Mouse (Mus musculus) kidney, postnatal 0 days (tissue): ENCODE data around the gene Tra2a. TPM values are rescaled to one million over a fixed set of nuclear protein-coding genes. Genes with fewer than 3 reads are reported as not detected.
"Not testable (repeated sequence)": the region's sequence is repeated elsewhere in the genome, so short reads cannot be mapped to it uniquely, and the experiment has no call there.

Experiments
- ATAC-seq: fragments of 200-750 bp; cut with Nextera tagmentation; replicated peaks from 2 replicates; pipeline ENCODE4 v1.8.0; 2017; ENCODE audit warnings: low read depth, moderate number of reproducible peaks, moderate TSS enrichment, moderate library complexity; ENCODE audit not compliant: low FRiP score
- DNase-seq: peaks from one replicate; pipeline ENCODE4 v3.0.0-alpha.2; 2016; ENCODE audit warnings: low spot score
- H3K27ac ChIP-seq: fragments of 300-500 bp; sonication (generic); 2 replicates; pipeline ENCODE4 v1.5.1; 2014; ENCODE audit warnings: mild to moderate bottlenecking
- H3K27me3 ChIP-seq: fragments of 300-500 bp; sonication (generic); 2 replicates; pipeline ENCODE4 v1.6.1; 2014; ENCODE audit warnings: low read length, mixed read lengths; ENCODE audit not compliant: insufficient read depth
- H3K36me3 ChIP-seq: fragments of 300-500 bp; sonication (generic); 2 replicates; pipeline ENCODE4 v1.6.1; 2014; ENCODE audit warnings: low read length, mixed read lengths; ENCODE audit not compliant: insufficient read depth
- H3K4me1 ChIP-seq: fragments of 300-500 bp; sonication (generic); replicated peaks from 2 replicates; pipeline ENCODE4 v1.6.1; 2014; ENCODE audit warnings: antibody characterized with exemption, low read length, mixed read lengths; ENCODE audit not compliant: insufficient read depth
- H3K4me2 ChIP-seq: fragments of 300-500 bp; sonication (generic); 2 replicates; pipeline ENCODE4 v1.6.1; 2014; ENCODE audit warnings: mild to moderate bottlenecking, low read length, moderate library complexity, mixed read lengths
- H3K4me3 ChIP-seq: fragments of 300-500 bp; sonication (generic); replicated peaks from 2 replicates; pipeline ENCODE4 v1.5.1; 2014; ENCODE audit warnings: low read depth, low read length
- H3K9ac ChIP-seq: fragments of 300-500 bp; sonication (generic); 2 replicates; pipeline ENCODE4 v1.6.1; 2014; ENCODE audit warnings: low read depth, low read length
- H3K9me3 ChIP-seq: fragments of 300-500 bp; sonication (generic); replicated peaks from 2 replicates; pipeline ENCODE4 v1.6.1; 2016; ENCODE audit warnings: low read length, inconsistent platforms, mixed read lengths
- CTCF ChIP-seq: IDR thresholded peaks from 2 replicates; pipeline ENCODE4 v1.5.1; 2016; ENCODE audit warnings: antibody characterized with exemption, low read depth, mild to moderate bottlenecking, moderate library complexity
- WGBS: fragments of 180-500 bp; shearing (Covaris S2); extraction: QIAGEN DNeasy Blood & Tissue Kit; methylation state at CpG from one replicate; pipeline ENCODE4 v1.1.7; 2014; 5-methylcytosine and 5-hydroxymethylcytosine counted together
- polyA plus RNA-seq: library from polyadenylated mRNA; unstranded; fragments of >200 nt; fragmentation: Nextera tagmentation; extraction: Ambion mirVana; gene quantifications from 2 replicates; pipeline ENCODE4 v1.2.1, GENCODE M21; 2015

Tra2a gene
- polyA plus RNA-seq, 1 experiment from 2014 or later, result 60.9 TPM

DNA sequence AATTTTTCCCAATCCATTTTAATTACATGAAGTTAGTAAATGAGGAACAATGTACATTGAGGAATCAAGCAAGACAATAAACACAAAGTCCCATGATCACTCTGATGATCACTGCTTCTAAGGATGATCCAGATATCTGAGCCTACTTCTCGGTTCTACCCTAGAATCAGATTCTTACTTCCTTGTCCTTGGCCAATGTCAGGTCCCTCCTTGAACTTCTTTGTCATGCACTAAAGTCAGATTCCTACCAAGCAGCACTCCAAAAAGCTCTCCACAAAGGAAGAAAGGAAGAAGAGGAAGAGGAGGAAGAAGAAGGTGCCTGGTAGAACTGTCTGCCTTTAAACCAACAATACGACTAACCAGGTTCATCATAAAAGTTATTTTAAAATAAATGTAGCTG is 9.0 kb upstream of the Tra2a start:
- H3K4me1 ChIP-seq, result no peaks in the 10 kb centered on the region
- H3K4me3 ChIP-seq, result no peak overlapping the region
- no peak for DNase-seq
- no peak overlapping the region for H3K9ac ChIP-seq
- TF ChIP-seq CTCF, result no peak
- 88% methylated on average over 2 of the region's 2 CpGs for WGBS
- no peaks in the 10 kb centered on the region for H3K36me3 ChIP-seq
- ATAC-seq, result no peak
- no peak overlapping the region for H3K4me2 ChIP-seq
- H3K27ac ChIP-seq, result no peak overlapping the region
- H3K9me3 ChIP-seq, result no peaks in the 10 kb centered on the region
- no peaks in the 10 kb centered on the region for H3K27me3 ChIP-seq

GRCm38 (mm10) chr6:49271815-49272214 is 8.0 kb upstream of the Tra2a start:
- Histone ChIP-seq H3K4me2 (no peak overlapping the region), H3K4me1 (no peaks in the 10 kb centered on the region), H3K27me3 (no peaks in the 10 kb centered on the region), H3K4me3 (no peak overlapping the region), H3K27ac (no peak overlapping the region), H3K9ac (no peak overlapping the region), H3K9me3 (no peaks in the 10 kb centered on the region), H3K36me3 (no peaks in the 10 kb centered on the region)
- ATAC-seq (no peak), DNase-seq (no peak)
- 64% methylated on average over 6 of the region's 6 CpGs for WGBS
- TF ChIP-seq CTCF, result no peak

DNA sequence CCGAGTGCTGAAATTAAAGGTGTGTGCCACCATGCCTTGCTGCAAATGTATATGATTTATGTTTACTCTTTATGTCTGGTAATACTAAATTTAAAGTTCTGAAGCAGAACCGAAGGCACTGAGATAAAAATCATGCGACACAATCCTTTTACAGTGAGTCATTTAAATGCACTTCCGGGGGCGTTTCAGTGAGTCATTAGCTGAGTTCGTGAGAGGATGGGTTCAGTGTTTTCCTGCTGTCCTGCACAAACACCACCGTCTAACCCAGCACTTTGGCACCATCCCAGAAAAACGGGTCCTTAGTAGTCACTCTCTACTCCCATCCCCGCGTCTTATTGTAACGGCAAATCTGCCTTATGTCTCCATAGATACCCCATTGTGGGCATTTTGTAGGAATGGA is 6.1 kb upstream of the Tra2a start:
- no peak for ATAC-seq
- H3K4me3 ChIP-seq, result no peak overlapping the region
- H3K27me3 ChIP-seq, result no peaks in the 10 kb centered on the region
- no peak overlapping the region for H3K9ac ChIP-seq
- 43% methylated on average over 11 of the region's 11 CpGs for WGBS
- H3K4me2 ChIP-seq, result no peak overlapping the region
- H3K36me3 ChIP-seq, result no peaks in the 10 kb centered on the region
- no peaks in the 10 kb centered on the region for H3K9me3 ChIP-seq
- H3K27ac ChIP-seq, result no peak overlapping the region
- no peaks in the 10 kb centered on the region for H3K4me1 ChIP-seq
- TF ChIP-seq CTCF, result no peak
- DNase-seq, result no peak

DNA sequence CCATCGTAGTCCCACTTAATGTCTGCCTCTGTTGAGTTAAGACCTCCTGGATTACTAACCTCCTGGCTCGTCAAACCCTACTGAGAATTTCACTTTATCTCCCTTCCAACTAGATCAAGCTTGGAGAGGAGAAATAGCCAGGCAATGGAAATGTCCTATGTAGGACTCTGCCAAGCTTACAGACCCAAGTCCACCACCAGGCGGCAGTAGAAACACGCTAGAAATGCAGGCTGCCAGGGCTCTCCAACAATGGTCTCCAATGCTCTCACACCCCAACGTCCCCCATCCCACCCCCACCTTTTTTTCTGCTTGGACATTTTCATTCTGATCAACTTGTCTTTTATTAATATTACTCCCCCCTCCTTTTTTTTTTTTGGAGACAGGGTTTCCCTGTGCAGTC is 5.4 kb upstream of the Tra2a start:
- H3K9ac ChIP-seq, result no peak overlapping the region
- WGBS, result 21% methylated on average over 5 of the region's 5 CpGs
- H3K9me3 ChIP-seq, result no peaks in the 10 kb centered on the region
- no peak overlapping the region for H3K4me2 ChIP-seq
- no peak overlapping the region for H3K4me3 ChIP-seq
- peak; percentile 82 for TF ChIP-seq CTCF
- H3K27me3 ChIP-seq, result no peaks in the 10 kb centered on the region
- DNase-seq (peak; percentile 85), ATAC-seq (0 out of 2 replicates have a peak, but pooled peaks have one; percentile 61)
- H3K36me3 ChIP-seq, result no peaks in the 10 kb centered on the region
- no peaks in the 10 kb centered on the region for H3K4me1 ChIP-seq
- no peak overlapping the region for H3K27ac ChIP-seq

- Histone ChIP-seq H3K9ac (no peak overlapping the region), H3K4me2 (no peak overlapping the region), H3K27ac (no peak overlapping the region), H3K27me3 (no peaks in the 10 kb centered on the region), H3K4me3 (no peak overlapping the region), H3K36me3 (no peaks in the 10 kb centered on the region), H3K9me3 (no peaks in the 10 kb centered on the region), H3K4me1 (no peaks in the 10 kb centered on the region)
- DNase-seq (no peak), ATAC-seq (no peak)
- TF ChIP-seq CTCF, result no peak
- 49% methylated on average over 4 of the region's 4 CpGs for WGBS
Measured at GRCm38 (mm10) chr6:49267686-49268085, 3.9 kb upstream of the Tra2a start.

DNA sequence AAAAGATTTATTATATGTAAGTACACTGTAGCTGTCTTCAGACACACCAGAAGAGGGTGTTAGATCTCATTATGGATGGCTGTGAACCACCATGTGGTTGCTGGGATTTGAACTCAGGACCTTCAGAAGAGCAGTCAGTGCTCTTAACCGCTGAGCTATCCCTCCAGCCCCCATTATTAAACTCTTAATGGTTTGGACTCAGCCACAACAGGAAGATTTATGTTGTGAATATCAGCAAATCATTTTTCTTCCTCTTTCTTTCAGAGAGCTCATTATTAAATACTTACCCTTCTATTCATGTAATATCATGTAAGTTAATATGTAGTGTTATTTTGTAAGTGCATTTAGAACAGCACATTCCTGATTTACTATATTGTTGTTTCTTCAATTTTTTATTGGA is 1.4 kb upstream of the Tra2a start:
- H3K27ac ChIP-seq, H3K4me3 ChIP-seq, ATAC-seq, H3K4me2 ChIP-seq, DNase-seq, H3K27me3 ChIP-seq, H3K9ac ChIP-seq, H3K4me1 ChIP-seq, H3K36me3 ChIP-seq, H3K9me3 ChIP-seq: not testable (repeated sequence)
- 100% methylated on average over 1 of the region's 1 CpGs for WGBS

DNA sequence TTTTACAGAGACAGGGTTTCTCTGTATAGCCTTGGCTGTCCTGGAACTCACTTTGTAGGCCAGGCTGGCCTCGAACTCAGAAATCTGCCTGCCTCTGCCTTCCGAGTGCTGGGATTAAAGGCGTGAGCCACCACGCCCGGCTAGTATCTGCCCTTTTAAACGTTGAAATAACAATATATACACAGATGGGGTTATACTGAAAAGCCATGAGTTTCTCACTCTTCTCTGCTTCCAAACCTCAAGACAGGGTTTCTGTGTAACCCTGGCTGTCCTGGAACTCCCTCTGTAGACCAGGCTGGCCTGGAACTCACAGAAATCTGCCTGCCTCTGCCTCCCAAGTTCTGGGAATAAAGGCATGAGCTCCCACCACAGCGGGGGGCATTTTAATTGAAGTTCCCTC is 613 bp upstream of the Tra2a start:
- not testable (repeated sequence) for H3K4me2 ChIP-seq, H3K36me3 ChIP-seq, ATAC-seq, H3K4me3 ChIP-seq, DNase-seq, H3K27ac ChIP-seq, H3K9ac ChIP-seq, H3K27me3 ChIP-seq, H3K9me3 ChIP-seq
- H3K4me1 ChIP-seq, result peaks cover 11% of the 10 kb centered on the region
- whole genome bisulfite sequencing, result 88% methylated on average over 7 of the region's 7 CpGs
